Comparison of ENCODE assay signal across 12 mouse cellular contexts in the genomic region with DNA sequence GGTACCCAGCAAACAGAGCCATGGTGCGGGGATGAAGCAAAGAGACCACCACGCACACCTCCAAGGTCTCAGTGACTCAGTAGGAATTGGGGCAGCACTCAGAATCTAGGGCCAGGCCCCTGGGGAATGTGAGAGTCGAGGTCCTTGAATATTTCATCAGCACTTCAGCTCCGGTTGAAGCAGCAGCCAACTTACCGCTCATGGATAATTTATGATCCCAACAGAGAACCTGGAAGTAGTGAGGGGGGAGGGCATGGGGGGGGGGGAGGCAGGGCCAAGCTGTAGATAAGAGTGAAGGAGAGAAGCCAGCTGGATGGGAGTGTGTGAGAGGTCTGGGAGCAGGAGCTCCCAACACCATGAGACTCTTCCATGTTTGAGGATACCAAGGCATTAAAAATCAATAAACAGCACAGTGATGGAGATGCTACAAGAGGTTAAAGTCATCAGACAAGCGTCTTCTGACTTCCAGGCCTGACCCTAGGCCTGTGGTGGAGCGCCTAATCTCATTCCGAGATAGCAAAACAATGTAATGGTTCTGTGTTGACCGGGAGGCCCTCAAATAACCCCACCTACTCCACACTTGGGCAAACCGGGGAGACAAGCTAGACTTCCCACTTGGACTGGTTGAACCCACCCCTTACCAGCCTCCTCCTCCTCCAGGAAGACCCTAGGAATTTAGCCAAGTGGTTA. TPM values are rescaled to one million over a fixed set of nuclear protein-coding genes. Genes with fewer than 3 reads are reported as not detected.
DNase-seq lines count a peak whose midpoint lies in the region; ATAC-seq and TF ChIP-seq lines count a peak whose summit lies in the region.
"Had no signal": no experiment of that assay in that cellular context is flagged by ENCODE, and none has a peak within 500 bp of the region (broad histone marks: within the 10 kb centered on the region; RNA-seq: fewer than 3 reads in every experiment).

No protein-coding gene starts in this region.

- ATAC-seq in heart, embryonic 11.5 days (replicated peaks; ENCODE audit: insufficient number of reproducible peaks, low FRiP score, low TSS enrichment) = no peak
- no peak for ATAC-seq in midbrain, embryonic 14.5 days (ENCODE audit: low FRiP score, low TSS enrichment)
- peak; percentile 56 for ATAC-seq in lung, postnatal 0 days
- ATAC-seq in forebrain, embryonic 13.5 days = no peak
- ATAC-seq: inflammation-experienced regulatory T-cells, adult 6 months had no signal

- TF ChIP-seq CTCF in lung, postnatal 0 days (IDR thresholded peaks at IDR 0.05) = no peak

- H3K4me2 ChIP-seq in heart, embryonic 11.5 days = peak overlapping the region; percentile 57
- no peak overlapping the region for H3K4me2 ChIP-seq in midbrain, embryonic 14.5 days (ENCODE audit: low read length)
- H3K4me2 ChIP-seq in lung, postnatal 0 days (replicated peaks; ENCODE audit: low read depth, low read length) = no peak overlapping the region
- H3K4me2 ChIP-seq in forebrain, embryonic 13.5 days = no peak overlapping the region
- H3K4me2 ChIP-seq: liver, embryonic 11.5 days had no signal

- WGBS in heart, embryonic 11.5 days (ENCODE audit: insufficient replicate concordance) = 23% methylated on average over 10 of the region's 10 CpGs
- 69% methylated on average over 10 of the region's 10 CpGs for WGBS in midbrain, embryonic 14.5 days
- WGBS in midbrain, embryonic 10.5 days = 83% methylated on average over 10 of the region's 10 CpGs
- WGBS in lung, postnatal 0 days = 30% methylated on average over 10 of the region's 10 CpGs
- WGBS in forebrain, embryonic 13.5 days = 78% methylated on average over 10 of the region's 10 CpGs

- H3K27ac ChIP-seq in heart, embryonic 11.5 days (ENCODE audit: low read depth, low read length) = peak overlapping the region; percentile 95
- no peak overlapping the region for H3K27ac ChIP-seq in midbrain, embryonic 14.5 days (replicated peaks; ENCODE audit: low read depth, low read length)
- no peak overlapping the region for H3K27ac ChIP-seq in midbrain, embryonic 10.5 days (replicated peaks)
- H3K27ac ChIP-seq in lung, postnatal 0 days (ENCODE audit: low read length) = peak overlapping the region; percentile 85
- no peak overlapping the region for H3K27ac ChIP-seq in forebrain, embryonic 13.5 days
- H3K27ac ChIP-seq: layer of hippocampus, adult 2 months had no signal

- no peaks in the 10 kb centered on the region; the same call in 1 of the 2 replicates for H3K36me3 ChIP-seq in heart, embryonic 11.5 days (ENCODE audit: control insufficient read depth, insufficient read depth, low read length)
- 0 out of 2 replicates have a peak, but pooled peaks cover 3% of the 10 kb centered on the region for H3K36me3 ChIP-seq in midbrain, embryonic 14.5 days (ENCODE audit: control insufficient read depth, insufficient read depth, low read length)
- H3K36me3 ChIP-seq in midbrain, embryonic 10.5 days = no peaks in the 10 kb centered on the region
- H3K36me3 ChIP-seq in lung, postnatal 0 days (ENCODE audit: insufficient read depth, low read length) = peaks cover under 1% of the 10 kb centered on the region; the same call in 1 of the 2 replicates
- H3K36me3 ChIP-seq in forebrain, embryonic 13.5 days (ENCODE audit: poor library complexity, severe bottlenecking) = no peaks in the 10 kb centered on the region

- no peaks in the 10 kb centered on the region for H3K9me3 ChIP-seq in heart, embryonic 11.5 days (replicated peaks; ENCODE audit: control insufficient read depth, low read length)
- no peaks in the 10 kb centered on the region for H3K9me3 ChIP-seq in midbrain, embryonic 14.5 days (ENCODE audit: control insufficient read depth, low read length)
- H3K9me3 ChIP-seq in midbrain, embryonic 10.5 days (replicated peaks) = no peaks in the 10 kb centered on the region
- no peaks in the 10 kb centered on the region for H3K9me3 ChIP-seq in lung, postnatal 0 days (ENCODE audit: low read length)
- H3K9me3 ChIP-seq in forebrain, embryonic 13.5 days (replicated peaks) = no peaks in the 10 kb centered on the region

- H3K4me1 ChIP-seq in heart, embryonic 11.5 days (ENCODE audit: control insufficient read depth, insufficient read depth, low read length) = peaks cover 38% of the 10 kb centered on the region
- 0 out of 2 replicates have a peak, but pooled peaks cover 7% of the 10 kb centered on the region for H3K4me1 ChIP-seq in midbrain, embryonic 14.5 days (ENCODE audit: control insufficient read depth, insufficient read depth, low read length)
- H3K4me1 ChIP-seq in midbrain, embryonic 10.5 days = peaks cover 19% of the 10 kb centered on the region
- H3K4me1 ChIP-seq in lung, postnatal 0 days (ENCODE audit: insufficient read depth, low read depth, low read length) = peaks cover 12% of the 10 kb centered on the region; the same call in 1 of the 2 replicates
- no peaks in the 10 kb centered on the region for H3K4me1 ChIP-seq in forebrain, embryonic 13.5 days

- H3K27me3 ChIP-seq in heart, embryonic 11.5 days (ENCODE audit: control insufficient read depth, insufficient read depth, low read length) = no peaks in the 10 kb centered on the region
- H3K27me3 ChIP-seq in midbrain, embryonic 14.5 days (ENCODE audit: control insufficient read depth, insufficient read depth, low read length) = no peaks in the 10 kb centered on the region
- 0 out of 2 replicates have a peak, but pooled peaks cover 4% of the 10 kb centered on the region for H3K27me3 ChIP-seq in midbrain, embryonic 10.5 days (ENCODE audit: low read depth, poor library complexity, severe bottlenecking)
- no peaks in the 10 kb centered on the region for H3K27me3 ChIP-seq in lung, postnatal 0 days (replicated peaks; ENCODE audit: insufficient read depth, low read length)
- 0 out of 2 replicates have a peak, but pooled peaks cover 11% of the 10 kb centered on the region for H3K27me3 ChIP-seq in forebrain, embryonic 13.5 days

- no peak for DNase-seq in heart, postnatal 25 days (ENCODE audit: low spot score)
- peak; percentile 61 for DNase-seq in midbrain, embryonic 14.5 days
- no peak for DNase-seq in midbrain, embryonic 10.5 days (ENCODE audit: low spot score)
- DNase-seq in lung, postnatal 0 days (ENCODE audit: low spot score) = peak; percentile 69
- DNase-seq in thymus, postnatal 25 days = no peak
- DNase-seq: cerebellum, adult 11 months had no signal

- intact Hi-C loops in heart, postnatal 25 days (cut with DNase I) = no loop called here

- H3K4me3 ChIP-seq in heart, embryonic 11.5 days (ENCODE audit: low read depth, low read length) = no peak overlapping the region
- no peak overlapping the region for H3K4me3 ChIP-seq in midbrain, embryonic 14.5 days (replicated peaks; ENCODE audit: low read depth, low read length)
- no peak overlapping the region for H3K4me3 ChIP-seq in midbrain, embryonic 10.5 days
- H3K4me3 ChIP-seq in lung, postnatal 0 days (ENCODE audit: low read depth, low read length) = no peak overlapping the region
- no peak overlapping the region for H3K4me3 ChIP-seq in forebrain, embryonic 13.5 days
- H3K4me3 ChIP-seq: layer of hippocampus, adult 2 months had no signal

- H3K9ac ChIP-seq in heart, embryonic 11.5 days (ENCODE audit: low read depth, low read length) = no peak overlapping the region
- no peak overlapping the region for H3K9ac ChIP-seq in midbrain, embryonic 14.5 days (replicated peaks; ENCODE audit: low read length)
- no peak overlapping the region for H3K9ac ChIP-seq in lung, postnatal 0 days (replicated peaks; ENCODE audit: low read depth)
- H3K9ac ChIP-seq in forebrain, embryonic 13.5 days = no peak overlapping the region

- no peak for TF ChIP-seq EP300 in lung, postnatal 0 days (IDR thresholded peaks at IDR 0.05)

RNA-seq across cellular contexts. Expression of gene Jup, which starts 6.0 kb away (rescaled TPM):
- polyA plus RNA-seq in heart, embryonic 11.5 days (2014; fragmentation: Nextera tagmentation; extraction: Ambion mirVana) = 72.2 and 80.6 TPM in 2 replicates
- 100 to 1,000 TPM; 239 to 247 TPM for total RNA-seq in heart, postnatal 25 days (2021)
- 70.0 and 75.2 TPM in 2 replicates for polyA plus RNA-seq in midbrain, embryonic 14.5 days (2014; fragmentation: Nextera tagmentation; extraction: Ambion mirVana)
- 32.4 and 41.8 TPM in 2 replicates for polyA plus RNA-seq in midbrain, embryonic 10.5 days (2016; fragmentation: Nextera tagmentation; extraction: Ambion mirVana)
- 231 and 251 TPM in 2 replicates for polyA plus RNA-seq in lung, postnatal 0 days (2015; fragmentation: Nextera tagmentation; extraction: Ambion mirVana)
- polyA plus RNA-seq in forebrain, embryonic 13.5 days (2015; fragmentation: Nextera tagmentation; extraction: Ambion mirVana) = 37.1 and 42.8 TPM in 2 replicates

RNA-seq across cellular contexts. Expression of gene P3h4, which starts 11.0 kb away (rescaled TPM):
- 67.2 and 70.6 TPM in 2 replicates for polyA plus RNA-seq in heart, embryonic 11.5 days (2014; fragmentation: Nextera tagmentation; extraction: Ambion mirVana)
- total RNA-seq in heart, postnatal 25 days (2021) = 10 to 100 TPM; 15.4 to 15.8 TPM
- 13.9 and 16.4 TPM in 2 replicates for polyA plus RNA-seq in midbrain, embryonic 14.5 days (2014; fragmentation: Nextera tagmentation; extraction: Ambion mirVana)
- 23.4 and 26.8 TPM in 2 replicates for polyA plus RNA-seq in midbrain, embryonic 10.5 days (2016; fragmentation: Nextera tagmentation; extraction: Ambion mirVana)
- 44.9 and 47.1 TPM in 2 replicates for polyA plus RNA-seq in lung, postnatal 0 days (2015; fragmentation: Nextera tagmentation; extraction: Ambion mirVana)
- 10.9 and 12.3 TPM in 2 replicates for polyA plus RNA-seq in forebrain, embryonic 13.5 days (2015; fragmentation: Nextera tagmentation; extraction: Ambion mirVana)
- total RNA-seq: megakaryocyte, adult 5-6 weeks had no signal

RNA-seq across cellular contexts. Expression of gene Fkbp10, which starts 11.9 kb away (rescaled TPM):
- 89.3 and 107 TPM in 2 replicates for polyA plus RNA-seq in heart, embryonic 11.5 days (2014; fragmentation: Nextera tagmentation; extraction: Ambion mirVana)
- 10 to 100 TPM; 12.2 to 14.4 TPM for total RNA-seq in heart, postnatal 25 days (2021)
- 9.0 and 20.1 TPM in 2 replicates for polyA plus RNA-seq in midbrain, embryonic 14.5 days (2014; fragmentation: Nextera tagmentation; extraction: Ambion mirVana)
- 44.6 and 49.7 TPM in 2 replicates for polyA plus RNA-seq in midbrain, embryonic 10.5 days (2016; fragmentation: Nextera tagmentation; extraction: Ambion mirVana)
- 75.6 and 86.5 TPM in 2 replicates for polyA plus RNA-seq in lung, postnatal 0 days (2015; fragmentation: Nextera tagmentation; extraction: Ambion mirVana)
- polyA plus RNA-seq in forebrain, embryonic 13.5 days (2015; fragmentation: Nextera tagmentation; extraction: Ambion mirVana) = 15.5 and 16.3 TPM in 2 replicates

RNA-seq across cellular contexts. Expression of gene Nt5c3b, which starts 38.0 kb away (rescaled TPM):
- polyA plus RNA-seq in heart, embryonic 11.5 days (2014; fragmentation: Nextera tagmentation; extraction: Ambion mirVana) = 98.8 and 111 TPM in 2 replicates
- total RNA-seq in heart, postnatal 25 days (2021) = 10 to 100 TPM; 30.2 to 33.3 TPM
- polyA plus RNA-seq in midbrain, embryonic 14.5 days (2014; fragmentation: Nextera tagmentation; extraction: Ambion mirVana) = 84.9 and 100 TPM in 2 replicates
- 115 and 120 TPM in 2 replicates for polyA plus RNA-seq in midbrain, embryonic 10.5 days (2016; fragmentation: Nextera tagmentation; extraction: Ambion mirVana)
- 56.3 and 57.6 TPM in 2 replicates for polyA plus RNA-seq in lung, postnatal 0 days (2015; fragmentation: Nextera tagmentation; extraction: Ambion mirVana)
- polyA plus RNA-seq in forebrain, embryonic 13.5 days (2015; fragmentation: Nextera tagmentation; extraction: Ambion mirVana) = 105 and 114 TPM in 2 replicates

RNA-seq across cellular contexts. Expression of gene Klhl10, which starts 38.1 kb away (rescaled TPM):
- 0.28 and 0.83 TPM in 2 replicates for polyA plus RNA-seq in heart, embryonic 11.5 days (2014; fragmentation: Nextera tagmentation; extraction: Ambion mirVana)
- under 1 TPM; 0.88 to 0.92 TPM for total RNA-seq in heart, postnatal 25 days (2021)
- polyA plus RNA-seq in midbrain, embryonic 14.5 days (2014; fragmentation: Nextera tagmentation; extraction: Ambion mirVana) = 0.55 and 0.82 TPM in 2 replicates
- polyA plus RNA-seq in midbrain, embryonic 10.5 days (2016; fragmentation: Nextera tagmentation; extraction: Ambion mirVana) = 0.62 and 0.73 TPM in 2 replicates
- 0.38 and 0.43 TPM in 2 replicates for polyA plus RNA-seq in lung, postnatal 0 days (2015; fragmentation: Nextera tagmentation; extraction: Ambion mirVana)
- 0.70 and 1.1 TPM in 2 replicates for polyA plus RNA-seq in forebrain, embryonic 13.5 days (2015; fragmentation: Nextera tagmentation; extraction: Ambion mirVana)
- total RNA-seq: megakaryocyte, adult 5-6 weeks had no signal

Comparison
In these comparisons a context has a peak if more than half of its experiments do, and no peak if none do; other contexts are left out.
1. DNase-seq: peak in midbrain, embryonic 14.5 days (single experiment) and lung, postnatal 0 days (single experiment); none in heart, postnatal 25 days (single experiment), midbrain, embryonic 10.5 days (single experiment) and thymus, postnatal 25 days (single experiment).
2. H3K27ac ChIP-seq: peak in heart, embryonic 11.5 days (single experiment) and lung, postnatal 0 days (single experiment); none in midbrain, embryonic 14.5 days (single experiment), midbrain, embryonic 10.5 days (single experiment) and forebrain, embryonic 13.5 days (single experiment).